Mouse (Mus musculus): ENCODE measurements around the gene Kansl1l. TPM values are rescaled to one million over a fixed set of nuclear protein-coding genes. Genes with fewer than 3 reads are reported as not detected.
A peak's percentile ranks its signal among the peaks of the same experiment; 100 is the strongest.
"Not testable (repeated sequence)": the region's sequence is repeated elsewhere in the genome, so short reads cannot be mapped to it uniquely, and the experiment has no call there.

Kansl1l gene
- total and polyA plus RNA-seq, 3 experiments, result 1.8 to 1.9 TPM; not detected in 1

- peaks cover 1 to 8% of the 10 kb centered on the region in 2 experiments; a peak in 2 of 4 replicates for H3K36me3 ChIP-seq (ENCODE audit: control insufficient read depth in 1 of 2, insufficient read depth in 2 of 2, low read length in 2 of 2)
- no peak overlapping the region for H3K27ac ChIP-seq (ENCODE audit: control insufficient read depth, low read depth, low read length)
- no peaks in the 10 kb centered on the region for H3K9me3 ChIP-seq (replicated peaks; ENCODE audit: insufficient read depth, low read length)
- H3K4me1 ChIP-seq (ENCODE audit: control insufficient read depth in 1 of 2, insufficient read depth in 2 of 2, low read length in 2 of 2), result peaks cover 6 to 9% of the 10 kb centered on the region in 2 experiments
- TF ChIP-seq MXI1 (IDR thresholded peaks at IDR 0.05; ENCODE audit: low read depth, low read length), result no peak
- no peak for TF ChIP-seq TAL1 (IDR thresholded peaks at IDR 0.05; ENCODE audit: low read length)
- TF ChIP-seq E2F4 (IDR thresholded peaks at IDR 0.05; ENCODE audit: borderline replicate concordance, low read depth, low read length), result no peak
- peaks cover 0 to 1% of the 10 kb centered on the region in 2 experiments; a peak in 3 of 4 replicates for H3K27me3 ChIP-seq (ENCODE audit: control insufficient read depth in 1 of 2, insufficient read depth in 2 of 2, low read length in 2 of 2)
- DNase-seq (ENCODE audit: low read depth, low spot score), result no peak
- peak overlapping the region; percentile 12 to 96; a peak in 3 of 4 replicates for H3K4me3 ChIP-seq (ENCODE audit: control insufficient read depth in 1 of 2, insufficient read depth in 1 of 2, low read depth in 2 of 2, low read length in 2 of 2)
- peaks cover 25% of the 10 kb centered on the region for H3K79me2 ChIP-seq (ENCODE audit: control insufficient read depth, insufficient read depth, low read length, poor library complexity)
- H3K9ac ChIP-seq (ENCODE audit: control insufficient read depth, low read depth, low read length, poor library complexity, severe bottlenecking), result no peak overlapping the region
These were observed 117.1 kb downstream of the Kansl1l start for GRCm38 (mm10) chr1:66700149-66700692.

GRCm38 (mm10) chr1:66699630-66700029 is 117.7 kb downstream of the Kansl1l start:
- not testable (repeated sequence) for H3K9ac ChIP-seq (ENCODE audit: control insufficient read depth, low read depth, low read length, poor library complexity, severe bottlenecking); H3K27ac ChIP-seq (ENCODE audit: control insufficient read depth, low read depth, low read length); DNase-seq (ENCODE audit: low read depth, low spot score); H3K4me3 ChIP-seq (ENCODE audit: control insufficient read depth in 1 of 2, insufficient read depth in 1 of 2, low read depth in 2 of 2, low read length in 2 of 2); H3K27me3 ChIP-seq (ENCODE audit: control insufficient read depth in 1 of 2, insufficient read depth in 2 of 2, low read length in 2 of 2); H3K4me1 ChIP-seq (ENCODE audit: control insufficient read depth in 1 of 2, insufficient read depth in 2 of 2, low read length in 2 of 2); H3K36me3 ChIP-seq (ENCODE audit: control insufficient read depth in 1 of 2, insufficient read depth in 2 of 2, low read length in 2 of 2); H3K9me3 ChIP-seq (replicated peaks; ENCODE audit: insufficient read depth, low read length)
- H3K79me2 ChIP-seq (ENCODE audit: control insufficient read depth, insufficient read depth, low read length, poor library complexity), result peaks cover 21% of the 10 kb centered on the region

- Histone ChIP-seq H3K4me1 (ENCODE audit: control insufficient read depth in 1 of 2, insufficient read depth in 2 of 2, low read length in 2 of 2) (no peaks in the 10 kb centered on the region), H3K27me3 (ENCODE audit: control insufficient read depth in 1 of 2, insufficient read depth in 2 of 2, low read length in 2 of 2) (peaks cover 0 to 4% of the 10 kb centered on the region in 2 experiments), H3K4me3 (ENCODE audit: control insufficient read depth in 1 of 2, insufficient read depth in 1 of 2, low read depth in 2 of 2, low read length in 2 of 2) (no peak overlapping the region), H3K9ac (ENCODE audit: control insufficient read depth, low read depth, low read length, poor library complexity, severe bottlenecking) (no peak overlapping the region), H3K36me3 (ENCODE audit: control insufficient read depth in 1 of 2, insufficient read depth in 2 of 2, low read length in 2 of 2) (no peaks in the 10 kb centered on the region), H3K27ac (ENCODE audit: control insufficient read depth, low read depth, low read length) (no peak overlapping the region), H3K9me3 (replicated peaks; ENCODE audit: insufficient read depth, low read length) (no peaks in the 10 kb centered on the region), H3K79me2 (ENCODE audit: control insufficient read depth, insufficient read depth, low read length, poor library complexity) (no peaks in the 10 kb centered on the region)
- no peak for DNase-seq (ENCODE audit: low read depth, low spot score)
- TF ChIP-seq MAX (IDR thresholded peaks at IDR 0.05; ENCODE audit: low read length) (no peak), ZKSCAN1 (IDR thresholded peaks at IDR 0.05; ENCODE audit: low read depth, low read length) (no peak), ZNF384 (IDR thresholded peaks at IDR 0.05; ENCODE audit: low read depth, low read length) (no peak), ELF1 (IDR thresholded peaks at IDR 0.05; ENCODE audit: low read depth, low read length) (no peak), KAT2A (conservative IDR thresholded peaks at IDR 0.05; ENCODE audit: low read depth, low read length) (no peak), CTCF (IDR thresholded peaks at IDR 0.05 in 2 of 3, conservative IDR thresholded peaks at IDR 0.05 in 1 of 3; ENCODE audit: control insufficient read depth in 1 of 3, insufficient read depth in 1 of 3, low read depth in 2 of 3, low read length in 3 of 3, poor library complexity in 1 of 3, severe bottlenecking in 1 of 3) (no peak), POLR2A (IDR thresholded peaks at IDR 0.05; ENCODE audit: control insufficient read depth in 1 of 2, insufficient read depth in 1 of 2, low read depth in 1 of 2, low read length in 2 of 2, poor library complexity in 1 of 2) (no peak), MXI1 (IDR thresholded peaks at IDR 0.05; ENCODE audit: low read depth, low read length) (no peak), JUND (IDR thresholded peaks at IDR 0.05; ENCODE audit: low read depth, low read length) (no peak), CHD1 (IDR thresholded peaks at IDR 0.05; ENCODE audit: low read depth, low read length) (no peak), UBTF (IDR thresholded peaks at IDR 0.05; ENCODE audit: borderline replicate concordance, insufficient read depth, low read depth, low read length) (no peak), EP300 (IDR thresholded peaks at IDR 0.05; ENCODE audit: low read depth in 1 of 2, low read length in 2 of 2) (no peak), USF2 (IDR thresholded peaks at IDR 0.05; ENCODE audit: borderline replicate concordance in 1 of 2, insufficient read depth in 1 of 2, low read depth in 1 of 2, low read length in 2 of 2) (no peak), TAL1 (IDR thresholded peaks at IDR 0.05; ENCODE audit: low read length) (no peak), ZC3H11A (IDR thresholded peaks at IDR 0.05; ENCODE audit: low read depth, low read length) (no peak), RAD21 (IDR thresholded peaks at IDR 0.05; ENCODE audit: low read depth, low read length) (no peak), USF1 (IDR thresholded peaks at IDR 0.05; ENCODE audit: low read depth, low read length) (no peak)
These were observed 122.1 kb downstream of the Kansl1l start for GRCm38 (mm10) chr1:66695296-66695695.

All from MEL (cell line).